Mouse (Mus musculus) bone marrow, adult 2 months (tissue): ENCODE data around the gene Tmed1.

ENCODE experiments used
- CTCF ChIP-seq: fragments of 200-500 bp; IDR thresholded peaks from 2 replicates; pipeline ENCODE4 v1.5.1; 2011; ENCODE audit warnings: low read length, control low read depth; ENCODE audit not compliant: control insufficient read depth, insufficient read depth
- POLR2A ChIP-seq: fragments of 200-500 bp; IDR thresholded peaks from 2 replicates; pipeline ENCODE4 v1.6.1; 2011; ENCODE audit warnings: low read depth, mild to moderate bottlenecking, control low read depth, low read length, borderline replicate concordance; ENCODE audit not compliant: control insufficient read depth

- TF ChIP-seq POLR2A: no peak
- TF ChIP-seq CTCF: no peak
These were observed 26.4 kb upstream of the Tmed1 start for GRCm38 (mm10) chr9:21536501-21536900.
